Mouse (Mus musculus) hindlimb bud, embryonic 11.5 days (tissue): ENCODE data around the gene Spata32.
"Not testable (repeated sequence)": the region's sequence is repeated elsewhere in the genome, so short reads cannot be mapped to it uniquely, and the experiment has no call there.

ENCODE experiments used
- DNase-seq: peaks from one replicate; pipeline ENCODE4 v3.0.0-alpha.2; 2012; ENCODE audit warnings: low read depth, low spot score; ENCODE audit errors: extremely low spot score

Spata32 gene

GRCm38 (mm10) chr11:103246731-103247290 lies 28.6 kb upstream of the Spata32 start:
- DNase-seq, result no peak

GRCm38 (mm10) chr11:103246081-103246730 lies 28.0 kb upstream of the Spata32 start:
- no peak for DNase-seq

DNA sequence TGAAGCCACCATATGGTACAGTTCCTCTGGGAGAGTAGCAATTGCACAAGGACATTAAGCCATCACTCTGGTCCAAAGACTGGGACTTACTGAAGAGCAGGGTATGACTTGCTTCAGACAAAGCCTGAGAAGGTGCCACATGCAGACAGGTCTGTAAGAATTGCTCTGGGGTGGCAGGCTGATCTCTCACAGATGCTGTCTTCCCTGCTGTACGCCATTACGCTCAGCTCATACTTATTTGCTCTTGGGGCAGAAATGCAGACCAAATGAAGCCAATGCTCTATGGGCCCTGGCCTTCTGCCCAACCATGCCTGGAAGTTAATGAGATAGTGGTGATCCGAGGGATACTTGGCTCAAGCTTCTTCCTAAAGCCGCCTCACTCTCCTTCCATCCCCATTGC lies 26.6 kb upstream of the Spata32 start:
- no peak for DNase-seq

- DNase-seq, result no peak
These were observed 22.5 kb upstream of the Spata32 start for GRCm38 (mm10) chr11:103240740-103241139.

- no peak for DNase-seq
These were observed 19.5 kb upstream of the Spata32 start for GRCm38 (mm10) chr11:103237757-103238156.

DNA sequence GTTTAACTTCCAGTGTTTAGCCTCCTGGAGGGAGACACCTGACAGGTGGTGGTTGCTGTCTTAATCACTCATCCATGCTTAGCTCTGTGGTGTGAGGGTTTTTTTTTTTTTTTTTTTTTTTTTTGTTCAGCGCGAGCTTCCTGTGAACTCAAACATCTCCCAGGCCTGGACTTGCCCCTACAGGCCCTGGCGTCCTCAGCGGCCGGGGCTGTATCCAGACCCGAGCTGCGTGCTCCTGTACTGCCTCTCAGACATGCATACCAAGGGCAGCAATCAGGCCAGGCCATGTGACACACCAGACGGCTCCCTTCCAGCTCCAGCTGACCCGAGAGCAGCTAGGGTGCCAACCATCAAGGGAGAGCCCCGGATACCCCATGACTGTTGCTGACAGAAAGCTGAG lies 18.7 kb upstream of the Spata32 start:
- DNase-seq, result no peak

DNA sequence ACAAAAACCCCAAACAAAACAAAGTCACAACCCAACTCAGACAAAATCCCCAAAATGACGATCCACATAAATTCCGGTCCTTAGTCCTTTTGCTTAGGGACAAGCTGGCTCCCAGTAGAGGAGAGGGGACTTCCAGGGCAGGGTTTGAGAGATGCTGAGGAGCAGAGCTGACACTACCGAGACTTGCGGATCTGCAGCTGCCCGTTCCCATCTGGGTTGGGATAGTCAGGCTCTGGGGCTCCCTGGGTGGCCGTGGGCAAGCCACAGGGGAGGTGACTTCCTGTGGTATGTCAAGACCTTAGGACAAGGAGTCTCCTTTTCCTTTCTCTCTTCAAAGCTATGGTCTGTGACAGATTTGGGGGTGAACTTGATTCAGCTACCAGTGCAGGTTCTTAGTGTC lies 18.2 kb upstream of the Spata32 start:
- no peak for DNase-seq

- no peak for DNase-seq
These were observed 17.5 kb upstream of the Spata32 start for GRCm38 (mm10) chr11:103235702-103236101.

- no peak for DNase-seq
These were observed 16.2 kb upstream of the Spata32 start for GRCm38 (mm10) chr11:103234447-103234846.

DNA sequence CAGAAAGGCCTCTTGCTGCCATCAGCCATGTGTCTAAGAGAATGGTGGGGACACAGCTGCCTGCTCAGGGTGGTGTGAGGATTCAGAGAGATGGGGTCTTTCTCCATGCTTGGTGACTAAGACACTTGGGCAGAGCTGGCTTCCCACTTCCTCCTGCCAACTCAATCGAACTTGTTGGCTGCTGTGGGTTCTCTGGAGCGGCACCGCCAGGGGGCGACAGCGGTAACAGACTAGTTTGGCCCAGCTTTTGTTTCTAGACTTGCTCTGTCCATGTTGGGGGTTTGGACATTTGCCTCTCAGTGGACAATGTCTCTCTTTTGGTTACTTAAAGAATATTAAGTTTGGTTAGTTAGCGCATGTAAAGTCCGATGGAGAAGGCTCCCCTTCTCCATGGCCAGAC lies 14.7 kb upstream of the Spata32 start:
- DNase-seq, result peak; percentile 35

GRCm38 (mm10) chr11:103231367-103231766 lies 13.1 kb upstream of the Spata32 start:
- DNase-seq, result no peak

- no peak for DNase-seq
These were observed 12.4 kb upstream of the Spata32 start for GRCm38 (mm10) chr11:103230626-103231025.

DNA sequence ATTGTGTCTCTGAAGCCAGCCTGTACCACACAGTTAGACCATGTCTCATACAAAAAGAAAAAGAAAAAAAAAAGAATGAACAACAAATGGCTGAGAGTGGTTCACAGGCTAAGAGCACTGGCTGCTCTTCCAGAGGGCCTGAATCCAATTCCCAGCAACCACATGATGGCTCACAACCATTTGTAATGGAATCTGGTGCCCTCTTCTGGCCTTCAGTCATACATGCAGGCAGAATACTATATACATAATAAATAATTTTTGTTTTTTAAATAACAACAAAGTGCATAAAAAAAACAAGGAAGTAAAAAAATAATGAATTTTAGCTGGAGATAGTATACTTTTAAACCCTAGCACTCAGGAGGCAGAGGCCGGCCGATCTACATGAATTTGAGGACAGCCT lies 11.4 kb upstream of the Spata32 start:
- DNase-seq, result no peak

DNA sequence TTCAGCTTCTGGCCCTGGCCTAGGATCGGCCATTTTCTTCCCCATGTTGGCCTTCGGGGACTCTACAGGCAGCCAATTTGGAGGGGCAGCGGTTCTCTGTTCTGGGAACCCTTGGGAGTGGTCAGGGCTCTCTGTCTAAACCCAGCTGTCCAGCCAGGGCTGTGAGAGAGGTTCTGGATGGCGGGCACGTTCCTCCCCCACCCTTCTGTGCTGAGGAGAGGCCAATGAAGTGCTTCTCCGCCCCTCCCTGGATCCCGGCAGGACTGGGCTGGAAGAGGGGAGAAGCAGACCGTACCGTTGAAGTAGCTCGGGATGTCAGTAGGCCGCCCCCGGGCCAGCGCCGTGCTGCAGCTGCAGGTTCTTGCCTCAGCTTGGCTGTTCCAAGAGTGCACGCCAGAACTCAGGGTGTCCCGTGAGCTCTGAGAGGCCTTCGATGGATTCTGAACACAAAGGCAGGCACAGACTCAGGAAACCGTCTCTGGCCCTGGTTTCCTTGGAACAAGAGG lies 5.8 kb upstream of the Spata32 start:
- DNase-seq, result no peak

- DNase-seq, result no peak
These were observed 5.2 kb upstream of the Spata32 start for GRCm38 (mm10) chr11:103223444-103223843.

DNA sequence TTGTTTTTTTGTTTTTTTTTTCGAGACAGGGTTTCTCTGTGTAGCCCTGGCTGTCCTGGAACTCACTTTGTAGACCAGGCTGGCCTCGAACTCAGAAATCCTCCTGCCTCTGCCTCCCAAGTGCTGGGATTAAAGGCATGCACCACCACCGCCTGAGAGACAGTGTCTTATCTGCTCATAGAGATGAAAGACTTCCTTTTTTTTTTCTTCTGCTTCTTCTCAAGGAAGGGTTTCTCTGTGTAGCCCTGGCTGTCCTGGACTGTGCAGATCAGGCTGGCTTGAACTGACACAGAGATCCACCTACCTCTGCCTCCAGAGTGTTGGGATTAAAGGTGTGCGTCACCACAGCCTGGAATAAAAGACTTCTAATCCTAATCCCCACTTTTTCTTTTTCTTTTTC lies 4.5 kb upstream of the Spata32 start:
- not testable (repeated sequence) for DNase-seq

DNA sequence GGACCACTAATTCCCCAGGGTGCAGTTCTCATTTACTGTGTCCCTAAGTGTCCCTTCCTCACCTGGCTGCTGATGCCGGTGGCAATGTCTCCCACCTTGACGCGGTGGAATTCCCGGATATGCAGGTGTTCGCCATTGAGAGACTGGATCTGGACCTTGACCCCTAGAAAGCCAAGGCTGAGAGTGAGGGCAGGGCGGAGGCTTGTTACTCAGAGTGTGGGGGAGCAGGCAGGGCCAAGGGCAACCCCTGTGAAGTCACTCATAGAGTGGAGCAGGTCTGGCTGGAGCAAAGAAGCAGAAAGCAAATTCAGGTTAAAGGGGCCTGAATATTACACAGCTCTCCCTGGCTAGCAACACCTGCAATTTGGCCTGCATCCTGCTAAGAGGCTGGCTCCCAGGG lies 3.2 kb upstream of the Spata32 start:
- no peak for DNase-seq

GRCm38 (mm10) chr11:103219995-103220394 lies 1.8 kb upstream of the Spata32 start:
- DNase-seq, result no peak

- DNase-seq, result no peak
These were observed 1.0 kb upstream of the Spata32 start for GRCm38 (mm10) chr11:103219259-103219658.

DNA sequence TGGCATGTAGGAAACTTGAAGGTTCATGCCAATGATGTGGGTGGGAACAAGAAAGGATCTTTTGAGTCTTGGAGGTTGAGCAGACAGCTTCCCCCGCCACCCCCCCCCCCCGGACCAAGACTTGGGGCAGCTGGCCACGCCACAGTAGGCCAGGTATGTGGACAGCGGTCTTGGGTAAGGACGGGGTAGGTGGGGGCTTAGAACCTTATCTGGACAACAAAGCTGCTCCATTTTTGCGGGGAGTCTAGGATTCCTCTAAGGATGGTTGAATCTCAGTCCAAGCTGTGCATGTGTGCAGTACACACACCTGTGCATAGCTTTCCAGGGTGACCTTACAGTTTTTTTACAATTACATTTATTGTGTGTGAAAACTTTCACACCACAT lies 277 bp upstream of the Spata32 start:
- no peak for DNase-seq

GRCm38 (mm10) chr11:103215355-103215754 lies 2.9 kb downstream of the Spata32 start:
- DNase-seq, result no peak

DNA sequence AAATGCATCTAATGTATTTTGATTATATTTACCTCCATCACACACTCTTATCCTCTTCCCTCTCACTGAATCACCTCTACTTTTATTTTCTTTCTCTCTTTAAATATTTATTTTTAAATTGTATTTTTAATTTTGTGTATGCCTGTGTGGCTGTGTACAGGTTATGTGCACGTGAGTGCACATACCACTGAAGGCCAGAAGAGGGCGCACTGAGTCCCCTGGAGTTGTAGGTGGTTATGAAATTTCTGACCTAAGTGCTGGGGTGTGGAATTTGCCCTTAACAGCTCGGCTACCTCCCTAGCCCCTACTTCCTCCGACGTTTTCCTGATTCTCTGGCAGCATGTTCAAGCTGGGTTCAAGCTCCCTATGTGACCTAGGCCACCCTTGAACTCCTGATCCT lies 4.5 kb downstream of the Spata32 start:
- no peak for DNase-seq

GRCm38 (mm10) chr11:103210291-103210690 lies 7.9 kb downstream of the Spata32 start:
- no peak for DNase-seq
